In genomic region chr1:144902987-144903386, GRCm38 (mm10) we compare ENCODE assay signal across 18 mouse cellular contexts.
DNase-seq lines count a peak whose midpoint lies in the region; ATAC-seq and TF ChIP-seq lines count a peak whose summit lies in the region.
"Had no signal": no experiment of that assay in that cellular context is flagged by ENCODE, and none has a peak within 500 bp of the region (broad histone marks: within the 10 kb centered on the region; RNA-seq: fewer than 3 reads in every experiment).

No protein-coding gene starts in this region.

- H3K4me3 ChIP-seq in heart, embryonic 15.5 days, result no peak overlapping the region
- no peak overlapping the region for H3K4me3 ChIP-seq in heart, embryonic 12.5 days
- H3K4me3 ChIP-seq in MEL (ENCODE audit: control insufficient read depth in 1 of 2, insufficient read depth in 1 of 2, low read depth in 2 of 2, low read length in 2 of 2), result no peak overlapping the region
- H3K4me3 ChIP-seq in bone marrow macrophage, adult 2 months (ENCODE audit: insufficient read depth, low read length), result no peak overlapping the region
- H3K4me3 ChIP-seq: embryonic facial prominence, embryonic 15.5 days; forebrain, embryonic 12.5 days; hindbrain, embryonic 13.5 days; limb, embryonic 10.5 days; liver, embryonic 13.5 days; midbrain, embryonic 13.5 days had no signal

- ATAC-seq in heart, embryonic 15.5 days (replicated peaks; ENCODE audit: insufficient number of reproducible peaks, insufficient read depth, low FRiP score, low read depth), result peak; percentile 74; the same call in 1 of the 2 replicates
- ATAC-seq in heart, embryonic 12.5 days (ENCODE audit: insufficient number of reproducible peaks, low FRiP score), result no peak
- ATAC-seq: intestine, postnatal 0 days; midbrain, embryonic 13.5 days had no signal

- no peaks in the 10 kb centered on the region for H3K36me3 ChIP-seq in heart, embryonic 15.5 days
- H3K36me3 ChIP-seq in heart, embryonic 12.5 days, result no peaks in the 10 kb centered on the region
- no peaks in the 10 kb centered on the region for H3K36me3 ChIP-seq in MEL (ENCODE audit: control insufficient read depth in 1 of 2, insufficient read depth in 2 of 2, low read length in 2 of 2)
- H3K36me3 ChIP-seq: embryonic facial prominence, embryonic 15.5 days; forebrain, embryonic 12.5 days; hindbrain, embryonic 13.5 days; limb, embryonic 10.5 days; liver, embryonic 13.5 days; midbrain, embryonic 13.5 days had no signal

- peak overlapping the region; percentile 55; the same call in 1 of the 2 replicates for H3K27ac ChIP-seq in heart, embryonic 15.5 days
- no peak overlapping the region for H3K27ac ChIP-seq in heart, embryonic 12.5 days (ENCODE audit: poor library complexity, severe bottlenecking)
- H3K27ac ChIP-seq in MEL (ENCODE audit: control insufficient read depth, low read depth, low read length), result no peak overlapping the region
- peak overlapping the region; percentile 76 for H3K27ac ChIP-seq in bone marrow macrophage, adult 2 months (ENCODE audit: insufficient read depth, low read depth, low read length)
- H3K27ac ChIP-seq: embryonic facial prominence, embryonic 15.5 days; forebrain, embryonic 12.5 days; hindbrain, embryonic 13.5 days; limb, embryonic 10.5 days; liver, embryonic 13.5 days; midbrain, embryonic 13.5 days had no signal

- no peaks in the 10 kb centered on the region for H3K27me3 ChIP-seq in heart, embryonic 15.5 days
- no peaks in the 10 kb centered on the region for H3K27me3 ChIP-seq in heart, embryonic 12.5 days (replicated peaks)
- H3K27me3 ChIP-seq in MEL (ENCODE audit: control insufficient read depth in 1 of 2, insufficient read depth in 2 of 2, low read length in 2 of 2), result no peaks in the 10 kb centered on the region
- H3K27me3 ChIP-seq: embryonic facial prominence, embryonic 15.5 days; forebrain, embryonic 12.5 days; hindbrain, embryonic 13.5 days; liver, embryonic 13.5 days; midbrain, embryonic 13.5 days had no signal

- H3K4me1 ChIP-seq in heart, embryonic 15.5 days (replicated peaks), result 0 out of 2 replicates have a peak, but pooled peaks cover 2% of the 10 kb centered on the region
- no peaks in the 10 kb centered on the region for H3K4me1 ChIP-seq in heart, embryonic 12.5 days (replicated peaks)
- no peaks in the 10 kb centered on the region for H3K4me1 ChIP-seq in MEL (ENCODE audit: control insufficient read depth in 1 of 2, insufficient read depth in 2 of 2, low read length in 2 of 2)
- H3K4me1 ChIP-seq in bone marrow macrophage, adult 2 months (ENCODE audit: control insufficient read depth, insufficient read depth, low read length), result peaks cover 3% of the 10 kb centered on the region
- H3K4me1 ChIP-seq: embryonic facial prominence, embryonic 15.5 days; forebrain, embryonic 12.5 days; hindbrain, embryonic 13.5 days; limb, embryonic 10.5 days; liver, embryonic 13.5 days; midbrain, embryonic 13.5 days had no signal

- no peak for TF ChIP-seq CTCF in MEL (IDR thresholded peaks at IDR 0.05 in 2 of 3, conservative IDR thresholded peaks at IDR 0.05 in 1 of 3; ENCODE audit: control insufficient read depth in 1 of 3, insufficient read depth in 1 of 3, low read depth in 2 of 3, low read length in 3 of 3, poor library complexity in 1 of 3, severe bottlenecking in 1 of 3)
- no peak for TF ChIP-seq CTCF in bone marrow macrophage, adult 2 months (IDR thresholded peaks at IDR 0.05; ENCODE audit: low read depth, low read length)

- DNase-seq in MEL (ENCODE audit: low read depth, low spot score), result peak; percentile 8
- peak; percentile 28 for DNase-seq in lung, postnatal 36 days
- DNase-seq in adrenal gland, postnatal 36 days, result no peak
- DNase-seq in ovary, postnatal 36 days (ENCODE audit: low spot score), result no peak
- DNase-seq: adrenal gland, adult 8-10 months; cerebellum, postnatal 10 days; gastrocnemius, postnatal 10 days; liver, embryonic 13.5 days; right cerebral cortex, postnatal 4 days had no signal

- H3K9ac ChIP-seq in heart, embryonic 15.5 days, result no peak overlapping the region
- H3K9ac ChIP-seq in heart, embryonic 12.5 days, result no peak overlapping the region
- H3K9ac ChIP-seq in MEL (ENCODE audit: control insufficient read depth, low read depth, low read length, poor library complexity, severe bottlenecking), result no peak overlapping the region
- H3K9ac ChIP-seq: embryonic facial prominence, embryonic 15.5 days; forebrain, embryonic 12.5 days; hindbrain, embryonic 13.5 days; liver, embryonic 13.5 days; midbrain, embryonic 13.5 days had no signal

- H3K9me3 ChIP-seq in heart, embryonic 15.5 days (replicated peaks), result no peaks in the 10 kb centered on the region
- no peaks in the 10 kb centered on the region for H3K9me3 ChIP-seq in heart, embryonic 12.5 days (replicated peaks)
- no peaks in the 10 kb centered on the region for H3K9me3 ChIP-seq in MEL (replicated peaks; ENCODE audit: insufficient read depth, low read length)
- H3K9me3 ChIP-seq: embryonic facial prominence, embryonic 15.5 days; forebrain, embryonic 12.5 days; hindbrain, embryonic 13.5 days; limb, embryonic 10.5 days; liver, embryonic 13.5 days; midbrain, embryonic 13.5 days had no signal

- no peak for TF ChIP-seq POLR2A in MEL (IDR thresholded peaks at IDR 0.05; ENCODE audit: control insufficient read depth in 1 of 2, insufficient read depth in 1 of 2, low read depth in 1 of 2, low read length in 2 of 2, poor library complexity in 1 of 2)
- no peak for TF ChIP-seq POLR2A in bone marrow macrophage, adult 2 months (IDR thresholded peaks at IDR 0.05; ENCODE audit: borderline replicate concordance, low read depth, low read length)

- WGBS in heart, embryonic 15.5 days, result 21% methylated on average over 3 of the region's 3 CpGs
- 33% methylated on average over 3 of the region's 3 CpGs for WGBS in heart, embryonic 12.5 days

- no peak for TF ChIP-seq RAD21 in MEL (IDR thresholded peaks at IDR 0.05; ENCODE audit: low read depth, low read length)

- no peak overlapping the region for H3K4me2 ChIP-seq in heart, embryonic 15.5 days
- no peak overlapping the region for H3K4me2 ChIP-seq in heart, embryonic 12.5 days
- H3K4me2 ChIP-seq: embryonic facial prominence, embryonic 15.5 days; forebrain, embryonic 12.5 days; hindbrain, embryonic 13.5 days; liver, embryonic 13.5 days; midbrain, embryonic 13.5 days had no signal

- no peaks in the 10 kb centered on the region for H3K79me2 ChIP-seq in MEL (ENCODE audit: control insufficient read depth, insufficient read depth, low read length, poor library complexity)

- 0 out of 4 replicates have a peak, but pooled peaks of 1 of the 2 experiments have one; percentile 4 for TF ChIP-seq EP300 in MEL (IDR thresholded peaks at IDR 0.05; ENCODE audit: low read depth in 1 of 2, low read length in 2 of 2)

TF ChIP-seq in MEL, 35 proteins besides CTCF, POLR2A, EP300 and RAD21:
- TF ChIP-seq GATA1 (IDR thresholded peaks at IDR 0.05; ENCODE audit: low read depth, low read length) (0 out of 2 replicates have a peak, but pooled peaks have one; percentile 4), MEF2A (IDR thresholded peaks at IDR 0.05; ENCODE audit: extremely low read depth, insufficient replicate concordance, low read depth, low read length, poor library complexity, severe bottlenecking) (peak; percentile 81; the same call in 1 of the 2 replicates), KAT2A (conservative IDR thresholded peaks at IDR 0.05; ENCODE audit: low read depth, low read length) (no peak)

Comparison
In these comparisons a context has a peak if more than half of its experiments do, and no peak if none do; other contexts are left out.
1. H3K27ac ChIP-seq: peak in heart, embryonic 15.5 days (single experiment) and bone marrow macrophage, adult 2 months (single experiment); none in heart, embryonic 12.5 days (single experiment) and MEL (single experiment).
2. DNase-seq: peak in MEL (single experiment) and lung, postnatal 36 days (single experiment); none in adrenal gland, postnatal 36 days (0 of 2) and ovary, postnatal 36 days (single experiment).